Mouse (Mus musculus): Measurements from ENCODE around the gene Hdac9. TPM values are rescaled to one million over a fixed set of nuclear protein-coding genes. Genes with fewer than 3 reads are reported as not detected.

Hdac9 gene
- polyA plus RNA-seq, 1 experiment, result 11.1 TPM

- H3K27ac ChIP-seq (ENCODE audit: insufficient read depth, low read depth, low read length), result peak overlapping the region; percentile 79
- TF ChIP-seq CTCF (IDR thresholded peaks at IDR 0.05; ENCODE audit: low read depth, low read length), result no peak
- H3K4me1 ChIP-seq (ENCODE audit: control insufficient read depth, insufficient read depth, low read length), result peaks cover 31% of the 10 kb centered on the region
- H3K4me3 ChIP-seq (ENCODE audit: insufficient read depth, low read length), result no peak overlapping the region
These were observed 236.3 kb downstream of the Hdac9 start for GRCm38 (mm10) chr12:34680576-34680975.

GRCm38 (mm10) chr12:34677110-34677509 is 239.8 kb downstream of the Hdac9 start:
- Histone ChIP-seq H3K27ac (ENCODE audit: insufficient read depth, low read depth, low read length) (no peak overlapping the region), H3K4me1 (ENCODE audit: control insufficient read depth, insufficient read depth, low read length) (peaks cover 25% of the 10 kb centered on the region), H3K4me3 (ENCODE audit: insufficient read depth, low read length) (no peak overlapping the region)
- no peak for TF ChIP-seq CTCF (IDR thresholded peaks at IDR 0.05; ENCODE audit: low read depth, low read length)
- TF ChIP-seq POLR2A (IDR thresholded peaks at IDR 0.05; ENCODE audit: borderline replicate concordance, low read depth, low read length), result no peak

GRCm38 (mm10) chr12:34674235-34674634 is 242.7 kb downstream of the Hdac9 start:
- Histone ChIP-seq H3K4me3 (ENCODE audit: insufficient read depth, low read length) (no peak overlapping the region), H3K4me1 (ENCODE audit: control insufficient read depth, insufficient read depth, low read length) (peaks cover 11% of the 10 kb centered on the region), H3K27ac (ENCODE audit: insufficient read depth, low read depth, low read length) (no peak overlapping the region)
- TF ChIP-seq POLR2A (IDR thresholded peaks at IDR 0.05; ENCODE audit: borderline replicate concordance, low read depth, low read length), result no peak
- TF ChIP-seq CTCF (IDR thresholded peaks at IDR 0.05; ENCODE audit: low read depth, low read length), result no peak

DNA sequence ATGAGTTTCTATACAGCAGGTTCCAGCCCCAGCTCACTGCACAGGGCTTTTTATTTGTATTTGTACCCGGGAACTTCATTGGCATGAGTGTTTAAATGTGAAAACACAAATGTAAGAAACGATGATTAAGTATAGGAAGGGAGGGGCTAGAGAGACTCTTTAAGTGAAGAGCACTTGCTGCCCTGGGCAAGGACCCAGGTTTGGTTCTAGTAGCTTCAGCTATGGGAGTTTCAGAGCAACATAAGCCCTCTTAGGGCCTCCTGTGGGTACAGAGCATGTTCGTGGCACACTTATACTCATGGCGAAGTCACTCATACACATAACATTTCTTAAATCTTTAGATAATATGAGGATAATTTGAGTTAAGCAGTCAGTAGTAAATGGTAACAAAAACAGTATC is 243.4 kb downstream of the Hdac9 start:
- H3K4me1 ChIP-seq (ENCODE audit: control insufficient read depth, insufficient read depth, low read length), result peaks cover 9% of the 10 kb centered on the region
- H3K4me3 ChIP-seq (ENCODE audit: insufficient read depth, low read length), result no peak overlapping the region
- H3K27ac ChIP-seq (ENCODE audit: insufficient read depth, low read depth, low read length), result no peak overlapping the region
- TF ChIP-seq POLR2A (IDR thresholded peaks at IDR 0.05; ENCODE audit: borderline replicate concordance, low read depth, low read length) (no peak), CTCF (IDR thresholded peaks at IDR 0.05; ENCODE audit: low read depth, low read length) (no peak)

- TF ChIP-seq POLR2A (IDR thresholded peaks at IDR 0.05; ENCODE audit: borderline replicate concordance, low read depth, low read length) (no peak), CTCF (IDR thresholded peaks at IDR 0.05; ENCODE audit: low read depth, low read length) (no peak)
- Histone ChIP-seq H3K27ac (ENCODE audit: insufficient read depth, low read depth, low read length) (no peak overlapping the region), H3K4me3 (ENCODE audit: insufficient read depth, low read length) (no peak overlapping the region), H3K4me1 (ENCODE audit: control insufficient read depth, insufficient read depth, low read length) (0 out of 2 replicates have a peak, but pooled peaks cover 2% of the 10 kb centered on the region)
These were observed 252.1 kb downstream of the Hdac9 start for GRCm38 (mm10) chr12:34664758-34665157.

DNA sequence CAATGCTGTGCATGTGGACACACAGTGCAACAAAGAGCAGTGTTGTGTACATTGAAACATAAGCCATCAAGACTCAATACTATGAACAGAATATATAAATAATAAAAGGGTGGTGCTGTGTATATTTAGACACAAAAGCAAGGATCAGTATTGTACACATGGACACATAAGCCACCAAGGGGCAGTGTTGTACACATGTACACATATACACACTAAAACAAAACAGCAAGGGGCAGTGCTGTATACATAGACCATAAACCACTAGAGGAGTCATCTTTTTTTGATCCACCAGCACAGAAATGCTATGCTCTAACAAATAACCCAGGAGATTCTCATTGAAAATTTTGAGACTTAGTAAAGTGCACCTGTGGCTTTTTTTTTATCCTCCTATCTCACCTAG is 255.5 kb downstream of the Hdac9 start:
- no peak for TF ChIP-seq POLR2A (IDR thresholded peaks at IDR 0.05; ENCODE audit: borderline replicate concordance, low read depth, low read length)
- TF ChIP-seq CTCF (IDR thresholded peaks at IDR 0.05; ENCODE audit: low read depth, low read length), result no peak
- Histone ChIP-seq H3K27ac (ENCODE audit: insufficient read depth, low read depth, low read length) (no peak overlapping the region), H3K4me1 (ENCODE audit: control insufficient read depth, insufficient read depth, low read length) (0 out of 2 replicates have a peak, but pooled peaks cover 2% of the 10 kb centered on the region), H3K4me3 (ENCODE audit: insufficient read depth, low read length) (no peak overlapping the region)

DNA sequence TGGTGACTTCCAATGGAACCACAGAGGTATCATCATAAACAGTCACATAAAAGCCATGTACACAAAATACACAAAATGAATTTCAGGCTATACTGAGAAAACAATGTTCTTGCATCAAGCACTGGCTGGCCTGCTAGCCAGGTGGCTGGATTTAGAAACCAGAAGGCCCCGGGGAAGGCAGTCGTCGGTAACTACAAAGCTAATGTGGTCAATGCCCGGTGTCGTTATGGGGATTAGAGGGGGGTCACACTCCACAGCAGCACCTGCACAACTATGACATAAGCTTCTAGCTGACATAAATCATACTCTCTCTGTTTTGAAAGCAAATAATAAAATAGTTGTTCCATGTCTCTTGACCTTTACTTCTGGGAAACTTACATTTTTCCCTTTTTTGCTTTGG is 256.9 kb downstream of the Hdac9 start:
- no peak overlapping the region for H3K4me3 ChIP-seq (ENCODE audit: insufficient read depth, low read length)
- 0 out of 2 replicates have a peak, but pooled peaks cover 2% of the 10 kb centered on the region for H3K4me1 ChIP-seq (ENCODE audit: control insufficient read depth, insufficient read depth, low read length)
- TF ChIP-seq POLR2A (IDR thresholded peaks at IDR 0.05; ENCODE audit: borderline replicate concordance, low read depth, low read length), result no peak
- no peak for TF ChIP-seq CTCF (IDR thresholded peaks at IDR 0.05; ENCODE audit: low read depth, low read length)
- H3K27ac ChIP-seq (ENCODE audit: insufficient read depth, low read depth, low read length), result no peak overlapping the region

DNA sequence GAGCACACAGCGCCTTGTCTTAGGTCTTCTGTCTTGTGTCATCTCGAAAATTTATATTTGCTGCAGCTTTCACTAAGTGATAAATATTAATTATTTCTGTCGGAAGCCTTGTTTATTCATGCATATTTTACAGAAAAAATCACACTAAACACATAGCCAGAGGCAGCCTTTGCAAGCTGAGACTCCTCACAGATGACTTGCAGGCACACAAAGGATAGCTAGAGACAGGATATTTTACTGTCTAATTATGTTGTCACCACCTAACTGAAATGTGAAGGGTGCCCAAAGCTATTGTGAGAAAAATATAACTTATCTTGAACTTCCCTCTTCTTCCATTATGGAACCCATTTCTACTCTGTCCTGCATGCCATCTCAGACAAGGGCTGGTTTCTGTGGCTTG is 258.3 kb downstream of the Hdac9 start:
- Histone ChIP-seq H3K4me3 (ENCODE audit: insufficient read depth, low read length) (no peak overlapping the region), H3K4me1 (ENCODE audit: control insufficient read depth, insufficient read depth, low read length) (0 out of 2 replicates have a peak, but pooled peaks cover 2% of the 10 kb centered on the region), H3K27ac (ENCODE audit: insufficient read depth, low read depth, low read length) (no peak overlapping the region)
- TF ChIP-seq CTCF (IDR thresholded peaks at IDR 0.05; ENCODE audit: low read depth, low read length), result no peak
- no peak for TF ChIP-seq POLR2A (IDR thresholded peaks at IDR 0.05; ENCODE audit: borderline replicate concordance, low read depth, low read length)

DNA sequence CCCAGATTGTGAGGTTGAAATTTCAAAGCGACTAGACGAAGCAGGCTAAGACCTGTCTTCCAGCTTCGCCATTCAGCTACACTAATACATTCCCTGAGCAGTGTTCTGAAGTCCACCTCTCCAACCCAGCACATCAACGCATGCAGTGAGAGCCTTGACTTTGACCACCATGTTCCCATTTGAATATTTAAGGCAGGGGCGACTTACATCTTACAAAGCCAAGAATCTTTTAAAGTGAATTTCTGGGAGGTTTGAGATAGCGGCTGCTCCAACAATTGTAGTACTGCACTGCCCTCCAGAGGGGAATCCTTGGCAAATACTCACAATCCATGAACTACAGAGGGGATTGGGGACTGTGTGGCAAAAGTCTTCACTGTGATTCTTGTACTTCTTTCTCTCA is 258.8 kb downstream of the Hdac9 start:
- 0 out of 2 replicates have a peak, but pooled peaks cover 2% of the 10 kb centered on the region for H3K4me1 ChIP-seq (ENCODE audit: control insufficient read depth, insufficient read depth, low read length)

GRCm38 (mm10) chr12:34653615-34654014 is 263.3 kb downstream of the Hdac9 start:
- Histone ChIP-seq H3K4me1 (ENCODE audit: control insufficient read depth, insufficient read depth, low read length) (no peaks in the 10 kb centered on the region), H3K4me3 (ENCODE audit: insufficient read depth, low read length) (no peak overlapping the region), H3K27ac (ENCODE audit: insufficient read depth, low read depth, low read length) (no peak overlapping the region)
- TF ChIP-seq POLR2A (IDR thresholded peaks at IDR 0.05; ENCODE audit: borderline replicate concordance, low read depth, low read length), result no peak
- no peak for TF ChIP-seq CTCF (IDR thresholded peaks at IDR 0.05; ENCODE audit: low read depth, low read length)

More for the DNA sequence above, 258.8 kb downstream of the Hdac9 start:
- no peak overlapping the region for H3K4me3 ChIP-seq (ENCODE audit: insufficient read depth, low read length)
- TF ChIP-seq CTCF (IDR thresholded peaks at IDR 0.05; ENCODE audit: low read depth, low read length), result no peak
- no peak for TF ChIP-seq POLR2A (IDR thresholded peaks at IDR 0.05; ENCODE audit: borderline replicate concordance, low read depth, low read length)
- H3K27ac ChIP-seq (ENCODE audit: insufficient read depth, low read depth, low read length), result no peak overlapping the region

GRCm38 (mm10) chr12:34648753-34649152 is 268.1 kb downstream of the Hdac9 start:
- no peak for TF ChIP-seq POLR2A (IDR thresholded peaks at IDR 0.05; ENCODE audit: borderline replicate concordance, low read depth, low read length)
- H3K4me1 ChIP-seq (ENCODE audit: control insufficient read depth, insufficient read depth, low read length), result no peaks in the 10 kb centered on the region
- no peak overlapping the region for H3K27ac ChIP-seq (ENCODE audit: insufficient read depth, low read depth, low read length)
- no peak overlapping the region for H3K4me3 ChIP-seq (ENCODE audit: insufficient read depth, low read length)

Data from bone marrow macrophage, adult 2 months (primary cell).